Mouse (Mus musculus) fibroblast of lung, adult 2 months (primary cell): ENCODE data around the gene Tmem219.

Source experiments
- DNase-seq: peaks from one replicate; pipeline ENCODE4 v3.0.0-alpha.2; 2011; ENCODE audit warnings: low read depth

Tmem219 gene

GRCm38 (mm10) chr7:126862147-126862784 lies 60.5 kb downstream of the Tmem219 start, which contains the start of gene Ino80e:
Gene Ino80e, minus strand, starts transcription at chr7:126862377.
- DNase-seq: peak; percentile 75

DNA sequence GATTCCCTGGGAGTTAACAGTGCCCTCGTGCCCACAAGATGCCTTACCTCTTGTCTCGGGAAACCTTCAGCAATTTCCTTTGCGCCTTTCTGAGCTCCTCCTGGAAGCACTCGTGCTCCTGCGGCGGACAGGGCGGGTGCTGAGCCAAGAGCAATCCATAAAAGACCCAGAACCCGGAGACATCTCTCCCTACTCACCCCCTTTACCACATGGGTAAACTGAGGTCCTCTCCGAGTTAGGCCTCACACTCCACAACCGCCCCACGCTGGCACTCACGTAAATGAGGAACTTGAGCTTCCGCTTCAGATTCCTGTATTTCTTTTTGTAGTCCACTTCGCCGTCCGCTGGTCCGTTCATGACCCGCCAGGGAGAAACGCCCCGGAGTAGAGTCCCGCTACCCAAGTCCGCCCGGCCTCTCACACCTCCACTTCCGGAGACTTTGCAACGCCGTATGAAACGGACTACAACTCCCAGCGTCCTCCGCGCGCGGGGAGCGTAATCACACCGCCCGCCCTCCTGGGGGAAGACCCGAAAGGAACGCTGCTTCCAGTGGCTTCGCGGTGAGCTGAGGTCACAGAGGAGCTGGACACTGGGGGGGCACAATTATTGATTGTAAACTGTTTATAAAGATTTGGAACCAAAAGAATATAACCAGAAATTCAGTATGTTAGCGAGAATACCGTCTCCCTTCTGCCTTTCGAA lies 61.1 kb downstream of the Tmem219 start, which contains the start of gene Hirip3:
Gene Hirip3, plus strand, starts transcription at position 544 of the 702 bp plus-strand sequence.
- peak; percentile 83 for DNase-seq

DNA sequence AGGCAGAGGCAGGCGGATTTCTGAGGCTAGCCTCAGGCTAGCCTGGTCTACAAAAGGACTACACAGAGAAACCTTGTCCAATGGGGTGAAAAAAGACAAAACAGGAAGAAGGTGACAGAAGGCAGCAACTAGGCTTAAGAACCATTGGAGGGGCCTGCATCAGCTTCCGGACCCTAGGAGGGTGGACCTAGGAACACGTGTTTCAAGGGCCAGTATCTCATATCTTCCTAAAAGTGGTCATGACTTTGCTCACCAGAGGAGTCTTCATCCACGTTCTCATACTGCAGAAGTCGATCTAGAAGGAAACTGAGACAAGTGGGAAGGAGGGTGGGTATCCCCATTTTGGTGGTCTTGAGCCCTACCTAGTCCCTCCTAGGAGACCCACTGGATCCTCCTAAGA lies 61.7 kb downstream of the Tmem219 start:
- no peak for DNase-seq

- DNase-seq: no peak
Measured at GRCm38 (mm10) chr7:126856741-126857420, 65.8 kb downstream of the Tmem219 start.

- no peak for DNase-seq
Measured at GRCm38 (mm10) chr7:126855641-126856040, 67.1 kb downstream of the Tmem219 start.

GRCm38 (mm10) chr7:126853454-126853853 lies 69.3 kb downstream of the Tmem219 start:
- no peak for DNase-seq

- no peak for DNase-seq
Measured at GRCm38 (mm10) chr7:126851192-126851591, 71.5 kb downstream of the Tmem219 start.

DNA sequence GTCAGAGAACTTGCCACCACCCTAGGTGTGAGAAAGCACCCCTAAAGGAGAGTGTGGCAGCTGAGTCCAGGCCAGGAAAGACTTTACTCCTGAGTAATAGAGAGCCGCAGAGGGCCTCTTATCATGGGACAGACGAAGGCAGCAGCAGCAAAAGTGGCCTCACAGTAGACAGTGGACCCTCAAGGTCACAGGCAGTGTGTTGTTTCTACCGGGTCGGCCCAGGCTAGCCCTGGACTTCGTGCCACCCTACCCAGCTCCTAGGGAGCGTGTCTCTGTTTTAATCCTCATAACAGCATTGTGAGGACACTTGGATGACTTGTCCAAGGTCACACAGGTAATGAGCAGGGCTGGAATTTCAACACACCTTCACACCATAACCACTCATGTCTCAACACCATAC lies 72.6 kb downstream of the Tmem219 start:
- DNase-seq: no peak

- no peak for DNase-seq
Measured at GRCm38 (mm10) chr7:126848794-126849193, 73.9 kb downstream of the Tmem219 start.

GRCm38 (mm10) chr7:126847421-126848398 lies 75.0 kb downstream of the Tmem219 start:
- no peak for DNase-seq

GRCm38 (mm10) chr7:126847116-126847420 lies 75.6 kb downstream of the Tmem219 start, which contains the start of gene Doc2a:
Gene Doc2a, plus strand, starts transcription at chr7:126847416.
- no peak for DNase-seq

GRCm38 (mm10) chr7:126845516-126845915 lies 77.2 kb downstream of the Tmem219 start:
- DNase-seq: no peak

DNA sequence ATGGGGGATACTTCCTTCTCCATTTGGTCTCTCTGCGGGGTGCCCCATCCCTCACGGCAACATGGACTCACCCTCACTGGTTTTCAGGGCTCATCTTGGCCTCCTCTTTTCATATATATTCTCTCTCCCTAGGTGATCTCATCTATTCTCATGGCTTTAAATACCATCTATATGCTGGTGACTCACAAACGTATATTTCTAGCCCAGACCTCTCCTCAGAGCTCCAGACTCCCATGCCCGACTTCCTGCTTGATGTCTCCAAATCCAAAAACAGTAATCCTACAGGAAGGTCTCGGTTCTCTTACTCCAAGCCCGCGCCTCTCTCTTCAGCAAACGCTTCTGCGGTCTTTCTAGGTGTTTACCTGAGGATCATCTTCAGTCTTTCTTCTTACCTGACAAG lies 79.4 kb downstream of the Tmem219 start:
- no peak for DNase-seq
